Mouse (Mus musculus) limb, embryonic 14.5 days (tissue): Measurements from ENCODE around the gene Tsx. TPM values are rescaled to one million over a fixed set of nuclear protein-coding genes. Genes with fewer than 3 reads are reported as not detected.

Experiments used
- ATAC-seq: fragments of 200-750 bp; cut with Nextera tagmentation; 2 replicates; pipeline ENCODE4 v1.8.0; 2017; ENCODE audit warnings: low read depth, moderate number of reproducible peaks, moderate TSS enrichment; ENCODE audit not compliant: low FRiP score
- DNase-seq: peaks from one replicate; pipeline ENCODE4 v3.0.0-alpha.2; 2015; ENCODE audit warnings: low spot score
- H3K27ac ChIP-seq: fragments of 300-500 bp; sonication (generic); replicated peaks from 2 replicates; pipeline ENCODE4 v1.5.1; 2014; ENCODE audit warnings: low read depth, mild to moderate bottlenecking, low read length, moderate library complexity, mixed read lengths
- H3K27me3 ChIP-seq: fragments of 300-500 bp; sonication (generic); 2 replicates; pipeline ENCODE4 v1.6.1; 2014; ENCODE audit warnings: low read length, mixed read lengths; ENCODE audit not compliant: control insufficient read depth, insufficient read depth
- H3K36me3 ChIP-seq: fragments of 300-500 bp; sonication (generic); 2 replicates; pipeline ENCODE4 v1.6.1; 2014; ENCODE audit warnings: mild to moderate bottlenecking, low read length, moderate library complexity, mixed read lengths; ENCODE audit not compliant: control insufficient read depth, insufficient read depth
- H3K4me1 ChIP-seq: fragments of 300-500 bp; sonication (generic); 2 replicates; pipeline ENCODE4 v1.6.1; 2014; ENCODE audit warnings: antibody characterized with exemption, low read length, mixed read lengths; ENCODE audit not compliant: control insufficient read depth, insufficient read depth
- H3K4me2 ChIP-seq: fragments of 300-500 bp; sonication (generic); replicated peaks from 2 replicates; pipeline ENCODE4 v1.6.1; 2014; ENCODE audit warnings: low read depth, mild to moderate bottlenecking, low read length, moderate library complexity; ENCODE audit not compliant: severe bottlenecking
- H3K4me3 ChIP-seq: fragments of 300-500 bp; sonication (generic); replicated peaks from 2 replicates; pipeline ENCODE4 v1.5.1; 2014; ENCODE audit warnings: low read length
- H3K9ac ChIP-seq: fragments of 300-500 bp; sonication (generic); 2 replicates; pipeline ENCODE4 v1.6.1; 2014; ENCODE audit warnings: mild to moderate bottlenecking, low read depth, low read length, moderate library complexity; ENCODE audit not compliant: severe bottlenecking
- H3K9me3 ChIP-seq: fragments of 300-500 bp; sonication (generic); 2 replicates; pipeline ENCODE4 v1.6.1; 2016; ENCODE audit warnings: low read length; ENCODE audit not compliant: control insufficient read depth
- POLR2A ChIP-seq: fragments of 200-500 bp; IDR thresholded peaks from 2 replicates; pipeline ENCODE4 v1.8.0; 2012; ENCODE audit warnings: inconsistent platforms, mild to moderate bottlenecking, moderate library complexity, borderline replicate concordance; ENCODE audit not compliant: insufficient read depth, insufficient read length; ENCODE audit errors: extremely low read depth
- WGBS: fragments of 180-500 bp; shearing (Covaris S2); extraction: QIAGEN DNeasy Blood & Tissue Kit; methylation state at CpG from one replicate; pipeline ENCODE4 v1.1.7; 2014; 5-methylcytosine and 5-hydroxymethylcytosine counted together
- polyA plus RNA-seq, 2 experiments: library from polyadenylated mRNA; depleted of rRNA in 1 of 2; stranded (reverse) in 1 of 2; unstranded in 1 of 2; fragments of >200 nt; fragmentation: Nextera tagmentation in 1 of 2; extraction: Ambion mirVana in 1 of 2; gene quantifications; 2 replicates each; pipeline versions ENCODE4 v1.2.1 to v1.2.3; 2012 to 2014

The Tsx gene
- polyA plus RNA-seq, 2 experiments: 0.32 to 1.7 TPM

DNA sequence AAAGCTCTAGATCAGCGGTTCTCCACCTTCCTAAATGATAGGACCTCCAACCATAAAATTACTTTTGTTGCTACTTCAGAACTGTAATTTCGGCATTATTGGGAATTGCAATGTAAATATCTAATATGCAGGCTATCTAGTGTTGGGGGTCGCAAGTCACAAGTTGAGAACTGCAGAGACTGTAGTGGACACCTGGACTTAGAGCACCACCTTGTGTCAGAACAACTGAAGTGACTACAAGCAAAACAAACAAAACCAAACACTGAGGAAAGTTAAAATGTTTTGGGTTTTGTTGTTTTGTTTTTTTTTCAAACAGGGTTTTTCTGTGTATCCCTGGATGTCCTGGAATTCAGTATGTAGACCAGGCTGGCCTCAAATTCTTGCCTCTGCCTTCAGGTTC lies 29.7 kb upstream of the Tsx start:
- DNase-seq (no peak), ATAC-seq (no peak)
- Histone ChIP-seq H3K36me3 (no peaks in the 10 kb centered on the region), H3K27ac (no peak overlapping the region), H3K4me2 (no peak overlapping the region), H3K4me1 (no peaks in the 10 kb centered on the region), H3K27me3 (no peaks in the 10 kb centered on the region), H3K4me3 (no peak overlapping the region), H3K9ac (no peak overlapping the region), H3K9me3 (no peaks in the 10 kb centered on the region)
- TF ChIP-seq POLR2A: no peak
- WGBS: 74% methylated on average over 3 of the region's 3 CpGs

- Histone ChIP-seq H3K36me3 (no peaks in the 10 kb centered on the region), H3K4me1 (no peaks in the 10 kb centered on the region), H3K27ac (no peak overlapping the region), H3K4me2 (no peak overlapping the region), H3K4me3 (no peak overlapping the region), H3K9me3 (no peaks in the 10 kb centered on the region), H3K9ac (no peak overlapping the region), H3K27me3 (no peaks in the 10 kb centered on the region)
- ATAC-seq (no peak), DNase-seq (no peak)
- 69% methylated on average over 3 of the region's 3 CpGs for WGBS
- TF ChIP-seq POLR2A: no peak
Observed at GRCm38 (mm10) chrX:103388131-103388530, 26.1 kb upstream of the Tsx start.

DNA sequence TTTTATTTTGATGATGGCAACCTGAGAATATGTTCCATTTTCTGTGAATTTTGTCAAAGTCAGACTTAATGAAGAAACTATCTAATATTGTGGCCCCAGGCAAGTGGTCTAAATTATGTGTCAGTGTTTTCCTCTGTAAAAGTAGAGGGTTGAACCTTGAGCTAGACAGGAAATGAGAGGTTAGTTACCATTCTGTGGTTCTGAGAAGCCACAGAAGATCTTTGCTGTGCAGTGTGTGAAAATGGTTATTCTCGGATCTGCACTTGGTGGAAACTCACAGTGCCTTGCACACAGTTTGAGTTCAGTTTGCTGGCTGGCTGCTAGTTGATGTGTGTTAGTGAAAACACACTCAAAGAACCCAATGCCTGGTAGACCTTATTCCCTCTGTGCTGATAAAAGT lies 20.4 kb upstream of the Tsx start:
- Histone ChIP-seq H3K27me3 (0 out of 2 replicates have a peak, but pooled peaks cover 3% of the 10 kb centered on the region), H3K9me3 (no peaks in the 10 kb centered on the region), H3K4me2 (no peak overlapping the region), H3K4me1 (no peaks in the 10 kb centered on the region), H3K4me3 (no peak overlapping the region), H3K36me3 (no peaks in the 10 kb centered on the region; the same call in 1 of the 2 replicates), H3K27ac (no peak overlapping the region), H3K9ac (no peak overlapping the region)
- WGBS: 82% methylated on average over 1 of the region's 1 CpGs
- ATAC-seq (no peak), DNase-seq (no peak)
- TF ChIP-seq POLR2A: no peak

DNA sequence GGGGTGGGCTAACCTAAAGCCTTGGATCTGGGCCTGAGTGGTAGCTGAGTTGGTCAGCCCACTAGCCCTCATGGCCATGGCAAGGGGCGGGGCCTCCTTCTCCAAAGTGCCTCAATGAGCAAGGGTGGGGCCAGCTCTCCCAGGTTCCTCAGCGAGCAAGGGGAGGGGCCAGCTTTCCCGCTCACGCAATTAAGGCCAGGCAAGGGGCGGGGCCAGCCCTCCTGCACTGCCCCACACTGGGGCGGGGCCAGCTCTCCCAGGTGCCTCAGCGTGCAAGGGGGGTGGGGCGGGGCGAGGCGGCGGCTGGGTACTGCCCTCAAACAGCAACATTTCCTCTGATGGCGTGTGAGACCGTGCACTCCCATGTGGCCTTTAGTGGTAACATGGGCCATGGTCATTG lies 9.2 kb upstream of the Tsx start:
- DNase-seq: no peak

DNA sequence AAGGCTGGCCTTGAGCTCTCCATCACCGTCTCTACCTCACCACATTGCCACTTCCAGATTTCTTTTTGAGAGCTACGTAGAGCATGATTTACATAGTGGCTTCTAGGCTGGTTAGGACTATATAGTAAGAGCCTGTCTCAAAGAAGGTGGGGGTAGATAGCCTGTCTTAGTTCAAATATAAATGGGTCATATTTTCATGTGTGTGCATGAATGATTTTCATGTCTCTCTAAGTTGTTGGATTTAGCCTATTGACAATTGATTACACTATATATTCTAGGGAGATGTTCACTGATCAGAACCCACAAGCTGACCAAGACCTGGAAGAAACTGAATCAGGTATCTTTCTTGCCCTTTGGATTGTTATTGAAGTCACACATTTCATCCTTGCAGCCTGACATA lies 7.4 kb downstream of the Tsx start, which contains the start of gene Gm26992:
Gm26992 (plus strand) TSS at position 301 of the 400 bp plus-strand sequence.
- H3K9me3 ChIP-seq: no peaks in the 10 kb centered on the region
- no peak for ATAC-seq

More for the DNA sequence above, 9.2 kb upstream of the Tsx start:
- Histone ChIP-seq H3K4me2 (no peak overlapping the region), H3K4me3 (no peak overlapping the region), H3K9ac (no peak overlapping the region), H3K4me1 (no peaks in the 10 kb centered on the region), H3K27me3 (no peaks in the 10 kb centered on the region), H3K36me3 (no peaks in the 10 kb centered on the region), H3K27ac (no peak overlapping the region), H3K9me3 (no peaks in the 10 kb centered on the region)
- no peak for ATAC-seq
- WGBS: 38% methylated on average over 13 of the region's 13 CpGs
- no peak for TF ChIP-seq POLR2A

GRCm38 (mm10) chrX:103427677-103428076 lies 13.4 kb downstream of the Tsx start:
- 73% methylated on average over 7 of the region's 7 CpGs for WGBS
- no peak overlapping the region for H3K4me3 ChIP-seq
- no peaks in the 10 kb centered on the region for H3K9me3 ChIP-seq
- no peak overlapping the region for H3K27ac ChIP-seq
- ATAC-seq (no peak), DNase-seq (no peak)
- H3K4me1 ChIP-seq: no peaks in the 10 kb centered on the region
- no peaks in the 10 kb centered on the region for H3K36me3 ChIP-seq
- H3K4me2 ChIP-seq: no peak overlapping the region
- no peak for TF ChIP-seq POLR2A
- no peaks in the 10 kb centered on the region for H3K27me3 ChIP-seq
- no peak overlapping the region for H3K9ac ChIP-seq

More for the DNA sequence above, 7.4 kb downstream of the Tsx start, which contains the start of gene Gm26992:
- Histone ChIP-seq H3K36me3 (no peaks in the 10 kb centered on the region), H3K27ac (no peak within 1 kb of the TSS), H3K4me1 (no peaks in the 10 kb centered on the region), H3K9ac (no peak within 1 kb of the TSS), H3K4me2 (no peak within 1 kb of the TSS), H3K27me3 (no peaks in the 10 kb centered on the region; the same call in 1 of the 2 replicates), H3K4me3 (no peak within 1 kb of the TSS)
- no peak for TF ChIP-seq POLR2A
- 84% methylated on average over 2 of the region's 2 CpGs for WGBS
- DNase-seq: no peak
